Mouse (Mus musculus) CH12.LX (cell line): ENCODE data around the gene Dcun1d4. TPM values are rescaled to one million over a fixed set of nuclear protein-coding genes. Genes with fewer than 3 reads are reported as not detected.

Experiments
- DNase-seq: peaks from one replicate; pipeline ENCODE4 v3.0.0-alpha.2; 2013; ENCODE audit errors: extremely low read depth
- H3K27ac ChIP-seq: 2 replicates; pipeline ENCODE4 v1.5.1; 2012; ENCODE audit warnings: low read depth, mild to moderate bottlenecking, control low read depth, moderate library complexity; ENCODE audit not compliant: insufficient read depth
- H3K27me3 ChIP-seq: replicated peaks from 2 replicates; pipeline ENCODE3; 2012; ENCODE audit warnings: inconsistent platforms
- H3K36me3 ChIP-seq, 2 experiments: replicated peaks in 1 of 2; 2 replicates each; pipeline versions ENCODE3 to v1.6.1; 2012; ENCODE audit warnings: inconsistent platforms in 1 of 2, low read length in 1 of 2, mild to moderate bottlenecking in 1 of 2, mixed read lengths in 1 of 2, moderate library complexity in 1 of 2; ENCODE audit not compliant: control insufficient read depth in 1 of 2, insufficient read depth in 1 of 2
- H3K4me1 ChIP-seq, 2 experiments: 2 replicates each; pipeline ENCODE4 v1.6.1; 2012; ENCODE audit warnings: inconsistent platforms in 1 of 2, moderate library complexity in 1 of 2; ENCODE audit not compliant: insufficient read depth in 2 of 2, control insufficient read depth in 1 of 2
- H3K4me2 ChIP-seq: 2 replicates; pipeline ENCODE4 v1.6.1; 2012; ENCODE audit warnings: low read depth, mild to moderate bottlenecking, control low read depth; ENCODE audit not compliant: poor library complexity, insufficient read depth, severe bottlenecking
- H3K4me3 ChIP-seq, 3 experiments: fragments of 150-350 bp in 1 of 3; sonication (generic) in 1 of 3; replicated peaks in 1 of 3; 2 replicates each; pipeline versions ENCODE3 to v1.5.1; 2011 to 2012; ENCODE audit warnings: low read depth in 2 of 3, low read length in 2 of 3, mild to moderate bottlenecking in 2 of 3, moderate library complexity in 2 of 3, control low read depth in 1 of 3, improper control_type of control experiment in 1 of 3, inconsistent platforms in 1 of 3, mixed read lengths in 1 of 3; ENCODE audit not compliant: poor library complexity in 1 of 3
- H3K79me2 ChIP-seq: replicated peaks from 2 replicates; pipeline ENCODE4 v1.6.1; 2012; ENCODE audit warnings: mild to moderate bottlenecking, moderate library complexity; ENCODE audit not compliant: control insufficient read depth, poor library complexity, insufficient read depth, severe bottlenecking; ENCODE audit errors: extremely low read depth
- H3K9ac ChIP-seq: 2 replicates; pipeline ENCODE4 v1.6.1; 2012; ENCODE audit warnings: low read depth, mild to moderate bottlenecking, control low read depth, moderate library complexity; ENCODE audit not compliant: insufficient read depth
- H3K9me3 ChIP-seq: replicated peaks from 2 replicates; pipeline ENCODE3; 2012; ENCODE audit warnings: low read length, inconsistent platforms, mixed read lengths
- CHD1 ChIP-seq: IDR thresholded peaks from 2 replicates; pipeline ENCODE4 v1.6.1; 2012; ENCODE audit warnings: low read depth, low read length, improper control_type of control experiment, inconsistent platforms
- E2F4 ChIP-seq: IDR thresholded peaks from 2 replicates; pipeline ENCODE4 v1.6.1; 2011; ENCODE audit warnings: low read depth, low read length, improper control_type of control experiment; ENCODE audit not compliant: insufficient replicate concordance
- EP300 ChIP-seq: IDR thresholded peaks from 2 replicates; pipeline ENCODE4 v1.6.1; 2011; ENCODE audit warnings: low read length, improper control_type of control experiment
- ETS1 ChIP-seq: conservative IDR thresholded peaks from 2 replicates; pipeline ENCODE4 v1.6.1; 2012; ENCODE audit warnings: low read depth, mild to moderate bottlenecking, inconsistent platforms, low read length, improper control_type of control experiment, moderate library complexity
- GABPA ChIP-seq: IDR thresholded peaks from 2 replicates; pipeline ENCODE4 v1.6.1; 2012; ENCODE audit warnings: low read depth, low read length, improper control_type of control experiment, inconsistent platforms; ENCODE audit not compliant: insufficient replicate concordance
- MAFK ChIP-seq: IDR thresholded peaks from 2 replicates; pipeline ENCODE4 v1.6.1; 2011; ENCODE audit warnings: low read length, improper control_type of control experiment; ENCODE audit not compliant: insufficient replicate concordance
- MAX ChIP-seq: IDR thresholded peaks from 2 replicates; pipeline ENCODE4 v1.6.1; 2011; ENCODE audit warnings: low read length, improper control_type of control experiment
- MYC ChIP-seq: IDR thresholded peaks from 2 replicates; pipeline ENCODE4 v1.6.1; 2011; ENCODE audit warnings: low read depth, mild to moderate bottlenecking, improper control_type of control experiment, low read length
- NELFE ChIP-seq: IDR thresholded peaks from 2 replicates; pipeline ENCODE4 v1.6.1; 2011; ENCODE audit warnings: low read depth, low read length, improper control_type of control experiment
- POLR2A ChIP-seq: IDR thresholded peaks from 2 replicates; pipeline ENCODE4 v1.6.1; 2011; ENCODE audit warnings: low read depth, mild to moderate bottlenecking, improper control_type of control experiment, low read length
- POLR2AphosphoS2 ChIP-seq: IDR thresholded peaks from 2 replicates; pipeline ENCODE4 v1.6.1; 2011; ENCODE audit warnings: low read depth, low read length, improper control_type of control experiment
- SIN3A ChIP-seq: IDR thresholded peaks from 2 replicates; pipeline ENCODE4 v1.6.1; 2012; ENCODE audit warnings: low read length, improper control_type of control experiment, inconsistent platforms
- SMC3 ChIP-seq: IDR thresholded peaks from 2 replicates; pipeline ENCODE4 v1.6.1; 2011; ENCODE audit warnings: low read depth, low read length, improper control_type of control experiment
- TBP ChIP-seq: conservative IDR thresholded peaks from 2 replicates; pipeline ENCODE4 v1.6.1; 2011; ENCODE audit warnings: low read depth, low read length, improper control_type of control experiment
- USF2 ChIP-seq: conservative IDR thresholded peaks from 2 replicates; pipeline ENCODE4 v1.6.1; 2011; ENCODE audit warnings: low read depth, low read length, improper control_type of control experiment
- ZMIZ1 ChIP-seq: IDR thresholded peaks from 2 replicates; pipeline ENCODE4 v1.6.1; 2012; ENCODE audit warnings: low read depth, mild to moderate bottlenecking, inconsistent platforms, low read length, improper control_type of control experiment
- dilution Hi-C: fragments of 300-500 bp; cut with MboI; formaldehyde crosslinking; loops from 2 replicates; pipeline ENCODE4 v1.14.3; 2020; ENCODE audit warnings: low sequenced_read_pairs; ENCODE audit not compliant: extremely low pct_unique_long_range_greater_than_20kb, extremely low pct_ligation_motif_present
- in situ Hi-C: fragments of 300-500 bp; cut with MboI; formaldehyde crosslinking; loops from 3 replicates; pipeline ENCODE4 v1.14.3; 2019; ENCODE audit warnings: low sequenced_read_pairs, low pct_ligation_motif_present, low pct_unique_long_range_greater_than_20kb, mixed read lengths
- polyA plus RNA-seq: library from polyadenylated mRNA; unstranded; fragments of >175 nt; gene quantifications from 2 replicates; pipeline ENCODE4 v1.2.1, GENCODE M21; 2012; ENCODE audit warnings: low read depth; ENCODE audit not compliant: insufficient read length
- total RNA-seq, 2 experiments: library from RNA; depleted of rRNA; stranded (reverse); fragments of 300-350 nt in 1 of 2; fragments of >200 nt in 1 of 2; gene quantifications; 2 replicates each; pipeline ENCODE4 v1.2.3; 2012 to 2014

Gene Dcun1d4
- total and polyA plus RNA-seq, 3 experiments, result 1.4 to 3.9 (median 1.7) TPM

DNA sequence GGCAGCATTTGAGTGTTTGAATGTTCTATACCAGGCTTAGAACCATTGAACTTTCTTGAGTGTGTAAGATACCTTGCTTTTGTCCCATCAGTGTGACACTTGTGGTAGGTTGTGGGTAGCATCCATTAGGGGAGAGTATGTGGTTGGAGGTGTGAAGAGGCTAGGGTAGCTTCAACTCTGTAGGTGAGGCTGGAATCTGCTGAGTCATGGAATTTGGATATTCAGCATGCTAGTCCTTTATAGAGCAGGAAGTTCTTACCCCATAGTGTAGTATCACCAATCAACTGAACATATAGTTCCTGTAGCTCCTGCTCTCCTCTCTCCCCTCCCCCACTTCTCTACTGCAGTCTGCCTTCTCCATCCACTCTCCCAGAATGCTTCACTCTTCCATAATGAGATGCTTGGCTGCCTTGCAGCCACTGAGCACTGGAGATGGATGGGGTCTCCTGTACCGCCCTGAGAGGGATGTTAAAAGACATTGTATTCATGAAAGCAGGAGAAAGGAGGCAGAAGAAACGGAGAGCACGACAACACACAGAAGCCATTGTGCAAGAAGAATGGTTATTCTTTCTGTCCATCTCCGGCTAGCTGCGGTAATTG is 3.3 kb downstream of the Dcun1d4 start:
- Histone ChIP-seq H3K4me2 (no peak overlapping the region), H3K27me3 (no peaks in the 10 kb centered on the region), H3K9ac (no peak overlapping the region), H3K4me1 (peaks cover 0 to 7% of the 10 kb centered on the region in 2 experiments; a peak in 2 of 4 replicates), H3K4me3 (no peak overlapping the region), H3K27ac (no peak overlapping the region), H3K36me3 (no peaks in the 10 kb centered on the region), H3K79me2 (no peaks in the 10 kb centered on the region), H3K9me3 (no peaks in the 10 kb centered on the region)
- dilution Hi-C loops, result no loop called here
- no peak for DNase-seq
- TF ChIP-seq ZMIZ1, result no peak
- TF ChIP-seq MAFK, result peak; percentile 89
- in situ Hi-C loops, result no loop called here

DNA sequence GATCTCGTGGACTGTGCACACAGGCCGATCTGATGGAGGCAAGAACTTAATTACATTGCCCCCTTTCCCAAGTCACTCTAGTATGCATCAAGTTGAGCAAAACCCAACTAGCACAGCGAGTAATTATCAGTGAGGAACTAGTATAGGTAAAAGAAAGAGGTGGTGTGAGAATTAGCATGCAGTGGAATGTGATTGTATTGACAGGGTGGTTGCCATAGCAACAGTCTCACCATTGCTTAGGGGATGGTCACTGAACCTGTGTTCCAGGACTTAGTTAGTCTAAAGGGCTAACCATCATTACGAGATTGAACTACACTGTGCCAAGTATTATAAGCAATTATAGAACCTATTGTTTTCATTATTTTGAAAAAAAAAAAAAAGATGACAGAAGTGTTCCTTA is 5.7 kb downstream of the Dcun1d4 start:
- Histone ChIP-seq H3K79me2 (no peaks in the 10 kb centered on the region), H3K4me1 (peaks cover 3 to 6% of the 10 kb centered on the region in 2 experiments; a peak in 3 of 4 replicates), H3K27ac (no peak overlapping the region), H3K27me3 (no peaks in the 10 kb centered on the region), H3K9me3 (no peaks in the 10 kb centered on the region), H3K4me3 (no peak overlapping the region), H3K9ac (no peak overlapping the region), H3K36me3 (no peaks in the 10 kb centered on the region), H3K4me2 (no peak overlapping the region)
- in situ Hi-C loops, result no loop called here
- no peak for DNase-seq
- TF ChIP-seq CHD1 (no peak), ZMIZ1 (no peak), POLR2AphosphoS2 (no peak), MYC (no peak), POLR2A (no peak), NELFE (no peak), MAX (no peak), E2F4 (no peak), MAFK (no peak), GABPA (no peak), SMC3 (no peak), USF2 (no peak)
- TF ChIP-seq, all 38 proteins: peak for 0
- dilution Hi-C loops, result no loop called here

DNA sequence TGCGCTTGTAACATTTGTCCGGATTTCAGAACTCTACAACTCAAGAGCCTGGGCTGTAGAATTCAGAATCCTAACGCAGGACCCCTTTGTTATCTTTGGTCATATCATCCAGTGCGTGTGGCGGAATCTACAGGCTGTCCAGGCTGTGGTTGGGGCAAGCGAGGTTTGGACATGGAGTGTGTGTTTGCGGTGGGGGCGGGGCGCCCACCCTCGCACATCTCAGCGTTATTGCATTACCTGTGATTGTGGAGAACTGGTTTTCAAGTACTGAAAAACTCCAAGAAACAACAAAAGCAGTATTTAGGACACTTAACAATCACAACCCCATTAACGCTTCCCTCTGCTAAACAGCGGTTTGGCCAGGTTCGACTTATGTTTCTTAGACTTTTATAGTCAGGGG is 9.1 kb downstream of the Dcun1d4 start:
- DNase-seq, result no peak

More for the DNA sequence above, 9.1 kb downstream of the Dcun1d4 start:
- in situ Hi-C loops (no loop called here), dilution Hi-C loops (no loop called here)
- Histone ChIP-seq H3K36me3 (no peaks in the 10 kb centered on the region), H3K27me3 (no peaks in the 10 kb centered on the region), H3K9ac (peak overlapping the region; percentile 19; the same call in 1 of the 2 replicates), H3K4me1 (peaks cover 3 to 12% of the 10 kb centered on the region in 2 experiments; a peak in 3 of 4 replicates), H3K9me3 (no peaks in the 10 kb centered on the region), H3K27ac (no peak overlapping the region), H3K79me2 (no peaks in the 10 kb centered on the region), H3K4me2 (peak overlapping the region; percentile 60), H3K4me3 (peak overlapping the region in 2 of 3 experiments; percentile 26 to 81)
- TF ChIP-seq MAFK (no peak), EP300 (no peak), ETS1 (no peak), SIN3A (no peak), POLR2A (no peak), E2F4 (no peak), TBP (no peak)
